Mouse (Mus musculus) CD4-positive, CD25-positive, alpha-beta regulatory T cell, adult 4 months (primary cell): Measurements from ENCODE around the gene Mtus2. TPM values are rescaled to one million over a fixed set of nuclear protein-coding genes. Genes with fewer than 3 reads are reported as not detected.

Experiments used
- ATAC-seq: one replicate; pipeline ENCODE4 v1.8.0; 2017
- polyA plus RNA-seq, 2 experiments: library from polyadenylated mRNA; unstranded; fragments of 100-300 nt; shearing (Covaris generic); gene quantifications; one replicate each; pipeline ENCODE4 v1.2.1; 2017

Mtus2 gene
- polyA plus RNA-seq, 2 experiments from 2014 or later = 5.2 TPM

DNA sequence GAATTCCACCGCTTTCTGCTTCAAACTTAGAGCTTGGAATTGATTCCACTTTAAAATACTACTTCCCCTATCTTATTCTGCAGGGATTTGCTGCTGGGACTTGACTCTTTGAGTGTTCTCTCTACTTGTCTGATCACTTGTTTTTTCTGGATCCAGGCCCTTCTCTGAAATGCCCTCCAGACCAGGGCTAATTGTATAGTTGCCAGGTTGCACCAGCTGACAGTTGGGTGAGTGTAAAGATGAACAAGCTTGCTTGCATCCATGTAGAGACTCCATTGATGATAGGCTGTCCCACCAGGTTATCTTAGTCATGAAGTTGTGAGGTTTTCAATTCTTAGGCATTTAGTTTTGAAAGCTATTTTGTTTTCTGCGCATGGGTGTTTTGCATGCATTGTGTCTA is 92.2 kb downstream of the Mtus2 start:
- no peak for ATAC-seq

DNA sequence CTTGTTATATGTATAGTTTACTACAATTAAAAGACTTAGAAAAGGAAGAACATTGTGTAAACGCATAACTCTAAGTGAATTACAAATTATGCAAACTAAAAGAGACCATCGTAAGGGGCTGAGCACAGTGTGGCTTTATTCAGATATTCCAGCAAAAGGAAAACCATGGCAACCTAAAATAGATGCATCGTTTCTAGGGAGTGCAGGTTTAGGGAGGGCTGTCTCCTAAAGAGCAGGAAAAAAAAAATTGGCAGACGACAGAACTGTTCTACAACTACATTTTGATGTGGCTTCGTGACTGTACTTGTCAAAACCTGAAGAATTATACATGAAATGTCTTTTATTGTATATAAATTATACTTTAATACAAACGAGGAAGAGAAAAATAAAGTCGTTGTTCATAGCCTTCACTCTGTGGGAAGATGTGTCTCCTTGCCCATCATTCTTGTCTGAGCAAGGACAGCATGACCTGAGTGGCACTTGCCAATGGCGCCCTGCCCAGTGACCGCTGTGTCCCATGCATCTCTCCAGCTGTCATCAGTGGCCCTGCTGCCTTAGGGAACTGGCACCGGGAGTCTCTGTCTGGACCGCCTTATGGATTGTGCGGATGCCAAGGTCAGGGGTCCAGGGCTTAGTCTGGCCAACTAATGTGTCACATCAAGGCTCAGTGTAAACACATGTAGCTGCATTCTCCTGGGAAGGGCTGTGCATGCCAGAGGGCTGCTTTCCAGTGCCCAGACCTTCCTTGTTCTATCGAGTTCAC is 95.9 kb downstream of the Mtus2 start:
- no peak for ATAC-seq

DNA sequence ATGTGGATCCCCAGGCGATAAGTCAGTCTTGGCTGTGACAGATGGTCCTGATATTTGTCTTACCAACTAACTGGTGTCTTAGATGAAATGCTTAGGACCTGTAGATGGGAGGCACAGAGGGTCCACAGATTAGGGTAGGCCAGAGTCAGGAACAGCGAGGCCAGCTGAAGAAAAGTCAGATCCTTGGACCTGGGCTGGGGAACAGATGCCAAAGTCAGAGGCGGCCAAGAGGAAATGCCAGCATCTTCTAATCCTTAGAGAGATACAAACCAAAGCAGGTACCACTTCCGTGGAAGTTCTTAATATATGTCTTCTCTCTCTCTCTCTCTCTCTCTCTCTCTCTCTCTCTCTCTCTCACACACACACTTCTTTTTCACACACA is 96.5 kb downstream of the Mtus2 start:
- no peak for ATAC-seq

DNA sequence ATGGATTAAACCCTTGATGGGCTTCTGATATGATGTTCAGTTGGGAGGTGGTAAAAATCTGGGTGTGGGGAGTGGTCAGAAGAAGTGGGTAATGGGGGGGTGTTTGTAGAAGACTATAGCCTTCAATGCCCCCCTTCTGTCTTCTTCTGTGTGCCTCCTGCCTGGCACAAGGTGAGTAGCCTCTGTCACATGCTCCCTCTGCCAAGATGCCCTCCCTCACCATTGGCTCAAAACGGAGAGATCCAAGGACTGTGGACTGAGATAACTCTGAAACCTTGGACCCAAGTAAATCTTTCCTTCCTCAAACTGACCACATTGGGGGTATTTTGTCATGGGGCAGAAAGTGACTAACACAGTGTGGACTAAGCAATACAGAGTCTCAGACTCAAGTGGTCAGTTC is 99.7 kb downstream of the Mtus2 start:
- no peak for ATAC-seq

DNA sequence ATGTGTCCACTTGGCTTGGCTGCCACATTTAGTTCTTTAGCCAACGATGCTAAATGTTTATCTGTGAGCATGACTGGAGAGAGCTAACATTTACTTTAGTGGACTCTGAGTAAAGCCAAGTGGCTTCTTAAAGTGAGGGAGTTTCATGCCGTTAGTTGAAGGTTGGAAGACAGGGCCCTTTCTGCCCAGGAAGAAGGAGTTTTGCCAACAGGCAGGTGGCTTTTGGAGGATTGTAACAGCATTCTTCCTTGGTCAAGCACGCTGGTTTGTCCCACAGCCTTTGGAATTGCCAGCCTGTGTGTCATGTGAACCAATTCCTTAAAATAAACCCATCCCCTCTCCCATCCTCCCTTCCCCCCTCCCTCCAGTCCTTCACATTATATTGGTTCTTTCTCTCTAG is 100.3 kb downstream of the Mtus2 start:
- ATAC-seq = no peak

DNA sequence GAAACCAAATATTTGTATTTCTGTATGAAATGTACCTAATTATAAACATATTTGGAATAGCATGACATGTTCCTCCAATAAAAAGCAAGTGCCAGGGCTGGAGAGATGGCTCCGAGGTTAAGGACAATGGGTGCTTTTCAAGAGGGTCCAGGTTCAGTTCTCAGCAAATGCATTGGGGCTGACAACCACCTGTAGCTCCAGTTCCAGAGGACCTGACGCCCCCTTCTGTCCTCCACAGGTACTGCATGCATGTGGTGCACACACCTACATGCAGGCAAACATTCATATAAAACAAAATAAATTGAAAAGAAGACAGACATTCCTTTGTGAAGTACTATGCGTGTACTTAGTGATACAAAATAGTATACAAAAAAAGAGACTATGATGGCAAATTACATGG is 102.2 kb downstream of the Mtus2 start:
- no peak for ATAC-seq

DNA sequence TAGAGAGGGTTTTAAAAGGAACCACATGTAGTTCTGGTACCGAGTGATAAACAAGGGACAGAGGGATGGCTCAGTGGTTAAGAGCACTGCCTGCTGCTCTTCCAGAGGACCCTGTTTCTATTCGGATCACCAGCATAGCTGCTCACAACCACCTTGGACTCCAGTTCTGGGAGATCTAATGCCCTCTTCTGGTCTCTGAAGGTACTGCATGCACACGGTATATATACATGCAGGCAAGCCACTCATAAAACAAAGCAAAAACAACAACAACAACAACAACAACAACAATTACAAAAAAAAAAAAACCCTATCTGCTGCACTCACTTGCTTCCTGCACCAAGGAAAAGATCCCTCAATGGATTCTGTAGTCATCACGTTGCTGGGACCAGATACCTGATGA is 104.7 kb downstream of the Mtus2 start:
- no peak for ATAC-seq

DNA sequence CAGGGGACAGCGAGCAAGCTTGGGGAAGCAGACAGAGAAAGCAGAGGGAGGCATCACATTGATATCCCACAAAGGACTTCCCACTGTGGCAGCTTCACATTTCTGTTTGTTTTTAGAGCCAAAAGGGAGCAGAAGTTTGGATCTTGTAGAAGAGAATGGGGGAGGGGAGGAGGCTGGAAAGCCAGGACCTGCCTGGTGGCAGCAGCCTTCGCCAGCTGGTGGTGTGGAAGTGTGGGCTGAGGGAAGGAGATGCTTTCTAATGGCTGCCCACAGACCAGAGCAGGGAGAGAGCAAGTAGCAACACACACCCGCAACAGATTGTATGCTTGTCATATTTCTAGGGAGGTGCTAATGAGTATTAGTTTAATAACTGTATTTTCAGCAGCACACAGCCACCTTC is 106.6 kb downstream of the Mtus2 start:
- ATAC-seq = no peak

DNA sequence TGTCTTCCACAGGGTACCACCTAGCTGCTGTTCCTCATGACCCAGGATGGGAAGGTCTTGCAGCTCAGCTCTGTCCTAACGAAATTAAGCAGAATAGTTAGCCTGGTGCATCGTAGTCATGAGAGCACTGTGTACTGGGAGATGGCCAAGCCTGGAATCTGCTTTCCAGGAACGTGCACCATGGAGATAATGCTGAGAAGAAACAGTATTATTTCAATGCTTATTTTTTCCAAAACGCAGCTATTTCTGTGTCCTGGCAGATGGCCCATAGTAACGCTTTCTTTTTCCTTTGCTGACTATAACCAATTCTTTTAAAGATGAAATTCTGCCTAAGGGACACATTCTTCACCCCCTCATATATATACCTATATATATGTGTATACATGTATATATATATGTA is 108.1 kb downstream of the Mtus2 start:
- no peak for ATAC-seq

DNA sequence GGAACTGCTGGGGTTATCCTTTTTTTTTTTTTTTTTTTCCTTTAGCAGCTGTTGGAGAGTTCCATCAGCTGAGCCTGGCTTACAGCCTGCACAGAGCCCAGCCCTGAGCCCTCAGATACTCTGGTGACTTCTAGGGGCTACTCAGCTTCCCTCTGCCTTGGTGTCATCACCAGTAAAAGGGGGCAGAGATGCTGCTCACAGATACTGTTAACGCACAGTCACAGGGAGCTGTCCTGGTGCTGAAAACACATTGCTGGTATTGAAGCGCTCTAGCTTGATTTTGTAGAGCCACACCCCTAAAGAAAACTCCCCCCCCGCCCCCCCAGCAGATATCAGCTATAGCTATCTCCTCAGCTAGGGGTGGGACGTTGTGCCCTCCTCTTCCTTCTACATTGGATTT is 112.8 kb downstream of the Mtus2 start:
- ATAC-seq = no peak

DNA sequence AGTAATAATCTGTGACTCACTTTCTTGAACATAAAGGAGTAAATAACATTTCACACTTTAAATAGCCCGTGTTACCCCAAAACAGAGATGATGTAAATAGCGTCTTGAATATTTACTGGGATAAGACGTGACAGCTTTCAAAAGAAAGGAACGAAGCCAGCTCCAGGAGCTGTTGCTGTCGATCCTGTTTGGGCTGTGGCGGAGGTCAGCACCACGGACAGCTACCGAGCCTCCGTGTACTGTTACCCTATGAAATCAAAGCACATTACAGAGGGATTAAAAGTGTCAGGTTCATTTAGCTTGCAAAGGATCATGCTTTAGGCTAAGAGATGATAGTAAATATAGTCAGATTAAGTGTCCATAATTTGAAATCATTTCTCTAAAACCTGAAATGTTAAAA is 114.7 kb downstream of the Mtus2 start:
- no peak for ATAC-seq

DNA sequence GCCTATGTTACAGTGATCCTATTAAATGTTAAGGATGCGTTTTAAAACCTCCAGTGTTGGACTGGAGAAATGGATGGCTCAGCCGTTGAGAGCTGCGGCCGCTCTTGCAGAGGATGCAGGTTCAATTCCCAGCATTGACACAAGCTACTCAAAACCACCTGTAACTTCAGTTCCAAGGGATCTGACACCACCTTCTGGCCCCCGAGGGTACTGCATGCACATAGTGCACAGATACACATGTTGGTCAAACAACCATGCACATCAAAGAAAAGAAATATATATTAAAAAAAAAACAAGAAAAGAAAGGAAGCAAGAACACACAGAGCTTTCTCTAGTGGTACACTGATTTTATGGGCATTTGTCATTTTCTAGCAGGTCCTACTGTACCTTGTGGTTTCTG is 116.3 kb downstream of the Mtus2 start:
- ATAC-seq = no peak

DNA sequence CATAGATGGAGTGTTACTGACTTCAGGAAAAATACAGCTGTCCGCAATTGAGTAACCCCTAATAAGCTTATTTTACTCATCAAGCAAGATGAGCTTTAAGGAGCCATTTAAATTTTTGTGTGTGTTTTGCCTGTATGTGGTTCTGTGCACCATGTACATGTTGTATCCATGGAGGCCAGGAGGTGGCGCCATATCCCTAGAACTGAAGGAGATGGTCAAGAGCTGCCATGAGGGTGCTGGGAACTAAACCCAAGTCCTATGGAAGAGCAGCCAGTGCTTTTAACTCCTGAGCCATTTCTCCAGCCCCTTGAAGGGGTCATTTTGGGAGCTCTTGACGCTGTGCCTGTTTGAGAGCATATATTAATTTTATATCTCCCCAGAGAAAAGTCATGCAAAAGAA is 122.6 kb downstream of the Mtus2 start:
- no peak for ATAC-seq

DNA sequence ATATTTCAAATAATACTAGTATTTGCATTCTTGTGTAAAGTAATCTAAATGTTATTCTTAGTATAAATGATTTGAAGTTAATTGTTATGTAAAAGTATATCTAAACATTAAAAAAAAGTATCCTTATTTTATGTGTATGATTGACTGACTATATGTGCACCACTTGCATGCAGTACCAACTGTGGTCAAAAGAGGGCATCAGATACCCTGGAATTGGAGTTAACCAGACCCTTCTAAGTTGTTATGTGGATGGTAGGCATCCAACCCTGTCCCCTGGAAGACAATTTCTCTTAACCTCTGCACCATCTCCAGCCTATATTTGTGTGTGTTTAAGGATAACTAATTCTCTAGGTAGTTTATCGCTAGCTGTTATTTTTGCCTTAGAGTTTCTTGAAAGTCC is 126.4 kb downstream of the Mtus2 start:
- ATAC-seq = no peak

DNA sequence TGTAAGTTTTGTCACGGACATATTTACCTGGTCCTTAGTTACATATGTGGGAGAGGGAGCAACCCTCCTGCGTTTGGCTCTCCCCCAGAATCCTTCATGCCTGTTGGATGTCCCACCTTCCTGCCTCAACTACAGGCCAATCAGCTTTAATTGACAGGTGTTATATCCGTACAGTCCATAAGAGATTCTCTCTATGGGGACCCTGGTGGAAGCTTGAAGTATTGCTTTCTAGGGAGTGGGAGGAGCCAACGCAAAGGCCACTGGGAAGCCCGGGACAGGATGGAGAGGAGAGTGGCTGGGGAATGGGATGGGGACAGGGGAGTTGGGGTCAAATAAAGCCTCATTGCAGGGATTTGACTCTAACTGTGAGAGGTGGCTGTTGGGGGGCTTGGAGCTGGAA is 127.6 kb downstream of the Mtus2 start:
- ATAC-seq = no peak

DNA sequence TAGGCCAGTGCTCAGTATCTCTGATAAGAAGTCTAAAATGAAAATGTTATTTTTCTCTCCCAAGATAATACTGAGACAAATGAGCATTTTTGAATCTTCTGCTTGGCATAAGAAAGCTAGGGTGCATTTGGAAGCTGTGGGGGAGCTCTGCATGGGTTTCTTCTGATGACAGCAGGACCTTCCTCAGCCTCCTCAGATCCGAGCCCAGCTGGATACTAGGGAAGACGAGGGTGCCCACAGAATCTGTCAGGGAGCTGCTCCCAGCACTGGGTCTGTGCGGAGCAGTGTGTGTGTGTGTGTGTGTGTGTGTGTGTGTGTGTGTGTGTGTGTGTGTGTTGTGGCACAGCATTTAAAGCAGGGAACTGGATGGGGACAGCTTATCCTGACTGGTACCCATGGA is 130.7 kb downstream of the Mtus2 start:
- no peak for ATAC-seq

DNA sequence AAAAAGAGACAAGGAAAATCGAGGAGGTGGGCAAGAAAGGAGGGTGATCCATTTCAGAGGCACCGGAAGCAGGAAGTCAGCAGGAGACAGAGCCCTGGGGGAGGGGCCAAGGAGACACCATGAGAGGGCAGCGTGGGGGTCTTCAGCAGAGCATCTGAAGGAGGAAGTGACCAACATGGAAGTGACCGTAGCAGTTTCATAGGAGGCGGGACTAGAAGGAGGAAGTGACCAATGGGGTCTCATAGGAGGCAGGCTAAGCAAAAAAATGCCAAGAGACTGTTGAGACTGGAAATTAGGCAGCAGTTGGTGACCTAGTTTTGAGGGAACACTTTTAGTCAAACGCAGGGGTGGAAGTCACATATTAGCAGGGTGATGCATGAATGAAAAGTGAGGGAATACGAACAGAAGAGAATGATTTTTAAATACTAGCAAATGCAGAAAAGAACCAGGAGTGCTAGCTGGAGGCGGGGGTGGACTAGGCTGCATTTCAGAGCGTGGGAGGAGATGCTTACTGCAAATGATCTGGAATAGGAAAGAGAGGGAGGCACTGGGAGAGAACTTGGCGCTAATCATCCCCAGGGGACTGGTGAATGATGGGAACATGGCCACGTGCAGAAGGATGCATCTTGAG is 133.2 kb downstream of the Mtus2 start:
- ATAC-seq = no peak

DNA sequence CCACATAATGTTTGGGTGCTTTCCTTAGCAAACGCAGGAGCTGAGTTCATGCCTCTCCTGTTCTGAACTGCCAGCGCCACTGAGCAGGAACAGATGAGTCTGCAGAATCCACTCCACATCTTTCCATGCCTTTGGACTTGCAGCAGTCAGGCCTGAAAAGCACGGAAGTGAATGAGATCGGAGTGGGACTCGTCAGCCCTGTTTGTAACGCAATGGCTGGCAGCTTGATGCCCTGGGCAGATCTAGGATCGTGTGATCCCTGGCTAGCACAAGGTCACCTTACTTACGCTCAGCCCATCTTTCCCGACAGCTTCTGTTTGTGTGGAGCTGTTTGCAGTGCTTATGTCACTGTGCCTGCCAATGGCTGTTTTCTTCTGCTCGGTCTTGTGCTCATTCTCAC is 137.5 kb downstream of the Mtus2 start:
- ATAC-seq = no peak

DNA sequence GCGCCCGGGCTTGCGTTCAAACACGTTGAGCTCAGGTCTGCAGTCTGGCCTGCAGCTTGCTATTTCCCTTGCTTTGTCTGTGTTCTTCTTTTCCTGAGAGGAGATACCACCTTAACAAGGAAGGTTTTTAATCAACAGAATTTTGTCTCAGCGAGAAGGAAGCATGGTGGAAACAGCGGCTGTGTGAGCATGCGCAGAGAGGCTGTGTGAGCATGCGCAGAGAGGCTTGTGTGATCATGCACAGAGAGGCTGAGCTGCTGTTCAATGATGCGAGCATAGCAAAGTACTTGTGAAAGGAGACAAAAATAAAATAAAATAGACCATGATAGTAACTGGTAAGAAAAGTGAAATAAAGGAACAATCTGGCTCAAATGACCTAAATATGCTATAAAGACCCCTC is 142.2 kb downstream of the Mtus2 start:
- ATAC-seq = no peak

DNA sequence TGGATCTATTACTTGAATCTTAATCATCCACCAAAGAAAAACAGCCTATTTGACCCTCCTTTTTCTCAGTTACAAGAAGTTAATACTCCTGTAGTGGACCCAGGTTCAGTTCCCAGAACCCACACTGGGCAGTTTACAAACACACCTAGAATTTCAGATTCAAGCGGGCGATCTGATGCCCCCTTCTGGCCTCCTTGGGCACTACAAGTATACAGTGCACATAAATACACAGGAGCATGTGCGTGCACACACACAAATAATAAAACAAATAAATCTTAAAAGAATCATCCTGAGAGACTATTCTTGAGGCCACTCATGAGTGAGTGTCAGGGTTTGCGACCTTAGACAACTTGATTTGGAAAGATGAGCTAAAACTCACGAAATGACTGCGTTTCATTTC is 150.2 kb downstream of the Mtus2 start:
- no peak for ATAC-seq

DNA sequence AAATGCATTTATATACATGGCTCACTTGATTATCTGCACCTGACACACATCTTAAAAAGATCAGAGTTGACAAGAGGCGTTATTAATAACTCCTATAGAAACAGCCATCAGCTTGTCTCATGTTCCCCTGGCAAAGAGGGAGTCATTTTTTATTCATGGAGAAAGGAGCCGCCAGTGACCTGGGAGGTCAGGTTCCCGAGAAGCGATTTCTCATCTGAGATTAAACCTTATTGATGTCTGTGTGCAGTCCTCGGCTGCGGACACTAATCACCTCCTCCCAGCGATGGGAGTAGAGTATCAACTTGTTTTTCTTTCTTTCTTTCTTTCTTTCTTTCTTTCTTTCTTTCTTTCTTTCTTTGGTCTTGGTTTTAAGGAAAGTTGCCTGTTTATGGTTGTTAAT is 150.8 kb downstream of the Mtus2 start:
- no peak for ATAC-seq

DNA sequence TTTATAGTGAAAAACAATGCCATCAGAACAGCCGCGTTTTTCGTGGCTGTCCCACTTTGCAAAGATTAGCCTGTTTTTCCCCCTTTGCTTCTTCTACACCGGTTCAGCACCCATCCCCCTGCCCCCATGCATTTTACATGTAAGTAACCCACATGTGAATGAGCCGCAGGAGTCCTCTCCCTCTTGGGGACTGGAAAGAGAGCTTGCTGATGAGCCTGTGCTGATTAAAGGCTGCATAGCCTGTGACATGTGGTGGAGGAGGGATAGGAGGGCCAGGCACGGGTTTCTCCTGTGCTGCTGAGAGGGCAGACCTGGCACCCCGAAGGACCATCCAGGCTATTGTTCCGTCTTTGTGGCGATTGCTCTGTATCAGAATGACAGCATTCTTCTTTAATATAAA is 151.2 kb downstream of the Mtus2 start:
- no peak for ATAC-seq

DNA sequence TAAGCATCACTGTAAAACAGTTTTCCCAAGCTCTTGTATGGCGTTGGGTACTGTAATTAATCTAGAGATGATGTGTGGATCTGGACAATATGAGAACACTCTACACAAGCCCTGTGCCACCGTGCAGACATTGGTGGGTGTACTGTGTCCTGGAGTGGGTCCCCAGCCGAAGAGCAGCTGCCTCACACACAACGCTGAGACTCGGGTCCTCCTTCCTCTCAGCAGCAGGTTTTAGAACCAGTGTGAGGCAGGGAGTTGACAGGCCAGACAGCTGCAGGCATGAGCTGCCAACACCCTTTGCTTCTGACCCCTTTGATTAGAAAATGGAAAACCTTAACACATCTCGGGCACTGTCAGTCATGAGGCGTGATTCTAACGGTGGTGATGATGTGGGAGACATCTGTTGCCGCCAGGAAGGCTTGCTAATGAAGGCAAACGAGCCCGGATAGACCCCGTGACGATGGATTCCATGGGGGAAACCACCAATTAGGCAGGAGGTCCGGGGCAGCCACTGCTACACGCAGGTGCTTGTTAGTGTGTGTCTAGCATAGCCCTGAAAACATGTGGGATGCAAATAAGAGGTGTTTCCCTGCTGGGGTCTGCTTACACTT is 158.2 kb downstream of the Mtus2 start:
- no peak for ATAC-seq

DNA sequence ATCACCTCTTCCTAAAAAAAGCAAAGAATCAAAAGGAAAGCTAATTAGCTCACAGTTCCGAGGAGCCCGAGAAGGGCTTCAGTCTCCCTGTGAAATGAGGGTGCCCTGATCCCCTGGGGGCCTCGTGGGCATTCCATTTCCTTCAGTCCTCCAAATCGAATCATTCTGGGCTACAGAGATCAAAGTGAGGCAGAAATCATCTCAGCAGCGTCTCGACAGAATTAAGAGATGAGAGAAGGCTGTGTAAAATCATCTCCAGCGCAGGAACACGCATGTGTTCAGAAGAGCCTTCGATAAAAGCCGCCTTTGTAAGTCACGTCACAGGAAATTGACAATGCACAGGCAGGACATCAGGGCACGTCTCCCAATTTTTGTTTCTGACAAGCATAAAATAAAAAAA is 167.2 kb downstream of the Mtus2 start:
- no peak for ATAC-seq
